Mouse (Mus musculus): Measurements from ENCODE around the gene Armc8. TPM values are rescaled to one million over a fixed set of nuclear protein-coding genes. Genes with fewer than 3 reads are reported as not detected.

Armc8 gene
- polyA plus RNA-seq, 1 experiment from 2014 or later: 61.8 TPM

DNA sequence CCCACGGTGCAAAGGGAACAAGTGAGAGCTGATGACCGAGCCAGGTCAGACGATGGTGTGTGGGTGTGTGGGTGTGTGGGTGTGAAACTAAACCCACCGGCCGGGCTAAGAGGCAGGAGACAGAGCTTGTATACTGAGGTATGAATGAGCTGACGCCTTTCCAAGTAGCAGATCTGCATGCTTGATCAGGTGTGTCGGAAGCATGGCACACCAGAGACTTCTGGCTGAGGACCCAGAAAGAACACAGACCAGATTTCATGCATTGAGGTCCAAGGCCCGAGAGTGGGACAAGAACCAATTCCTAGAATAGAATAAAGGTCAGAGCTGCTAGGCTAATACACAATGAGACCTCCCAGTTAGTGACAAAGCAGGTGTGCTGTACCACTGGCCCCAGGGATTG lies 129.6 kb downstream of the Armc8 start:
- H3K9ac ChIP-seq (replicated peaks): no peak overlapping the region
- no peak overlapping the region for H3K27ac ChIP-seq
- H3K4me2 ChIP-seq (replicated peaks): no peak overlapping the region
- ATAC-seq: no peak
- peaks cover 28% of the 10 kb centered on the region for H3K4me1 ChIP-seq (replicated peaks)
- WGBS: 76% methylated on average over 8 of the region's 8 CpGs
- no peaks in the 10 kb centered on the region for H3K36me3 ChIP-seq
- no peak overlapping the region for H3K4me3 ChIP-seq (replicated peaks)
- H3K27me3 ChIP-seq: peaks cover 17% of the 10 kb centered on the region
- H3K9me3 ChIP-seq: no peaks in the 10 kb centered on the region

GRCm38 (mm10) chr9:99437781-99438565 lies 130.7 kb downstream of the Armc8 start:
- Histone ChIP-seq H3K36me3 (no peaks in the 10 kb centered on the region), H3K27ac (no peak overlapping the region), H3K4me3 (replicated peaks) (no peak overlapping the region), H3K4me2 (replicated peaks) (no peak overlapping the region), H3K9ac (replicated peaks) (no peak overlapping the region), H3K4me1 (replicated peaks) (peaks cover 38% of the 10 kb centered on the region), H3K9me3 (no peaks in the 10 kb centered on the region), H3K27me3 (peaks cover 17% of the 10 kb centered on the region)
- no peak for ATAC-seq
- WGBS: 80% methylated on average over 12 of the region's 12 CpGs

DNA sequence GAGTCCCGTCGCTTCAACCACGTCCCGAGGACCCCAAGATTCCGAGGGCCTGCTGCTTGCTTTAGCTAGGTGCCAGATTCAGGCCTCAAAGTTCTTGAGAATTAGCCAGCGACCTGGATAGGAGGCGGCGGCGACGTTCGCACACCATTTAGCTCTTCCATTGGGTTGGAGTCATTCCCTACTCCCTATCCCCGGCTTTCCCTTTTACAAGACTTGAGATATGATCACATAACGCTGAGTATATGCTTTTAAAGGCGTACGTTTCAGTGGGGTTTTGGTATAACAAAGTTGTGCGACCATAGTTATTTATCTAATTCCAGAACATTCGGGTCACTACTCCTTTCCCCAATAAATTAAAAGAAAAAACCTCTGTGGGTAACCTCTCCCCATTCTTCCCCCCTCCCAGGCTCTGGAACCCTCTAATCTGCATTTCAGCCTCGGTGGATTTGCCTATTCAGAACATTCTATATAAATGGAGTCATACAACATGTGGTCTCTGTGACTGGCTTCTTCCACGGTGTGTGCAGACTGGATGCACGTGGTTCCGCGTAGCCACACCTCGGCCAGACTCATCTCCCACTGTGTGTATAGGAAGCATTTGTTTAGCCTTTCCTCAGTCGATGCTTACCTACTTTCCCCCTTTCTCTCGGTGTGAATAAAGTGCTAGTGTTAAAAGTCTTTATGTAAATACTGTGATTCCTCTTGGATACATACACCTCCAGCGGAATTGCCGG lies 131.5 kb downstream of the Armc8 start, which contains the start of gene Mras:
Gene Mras, minus strand, starts transcription at position 351 of the 734 bp plus-strand sequence.
- Histone ChIP-seq H3K27ac (peak within 1 kb of the TSS; percentile 90), H3K36me3 (no peaks in the 10 kb centered on the region), H3K4me2 (replicated peaks) (peak within 1 kb of the TSS; percentile 89), H3K4me3 (replicated peaks) (peak within 1 kb of the TSS; percentile 88), H3K9me3 (no peaks in the 10 kb centered on the region), H3K27me3 (peaks cover 17% of the 10 kb centered on the region), H3K9ac (replicated peaks) (peak within 1 kb of the TSS; percentile 94), H3K4me1 (replicated peaks) (peaks cover 45% of the 10 kb centered on the region)
- WGBS: 17% methylated on average over 27 of the region's 27 CpGs
- no peak; the same call in 1 of the 2 replicates for ATAC-seq

GRCm38 (mm10) chr9:99436182-99437030 lies 132.3 kb downstream of the Armc8 start:
- under 1% methylated on average over 73 of the region's 86 CpGs for WGBS
- Histone ChIP-seq H3K4me2 (replicated peaks) (peak overlapping the region; percentile 89), H3K9me3 (no peaks in the 10 kb centered on the region), H3K27ac (peak overlapping the region; percentile 90), H3K9ac (replicated peaks) (peak overlapping the region; percentile 94), H3K36me3 (no peaks in the 10 kb centered on the region), H3K27me3 (peaks cover 17% of the 10 kb centered on the region), H3K4me1 (replicated peaks) (peaks cover 45% of the 10 kb centered on the region), H3K4me3 (replicated peaks) (peak overlapping the region; percentile 88)
- peak; percentile 83 for ATAC-seq

DNA sequence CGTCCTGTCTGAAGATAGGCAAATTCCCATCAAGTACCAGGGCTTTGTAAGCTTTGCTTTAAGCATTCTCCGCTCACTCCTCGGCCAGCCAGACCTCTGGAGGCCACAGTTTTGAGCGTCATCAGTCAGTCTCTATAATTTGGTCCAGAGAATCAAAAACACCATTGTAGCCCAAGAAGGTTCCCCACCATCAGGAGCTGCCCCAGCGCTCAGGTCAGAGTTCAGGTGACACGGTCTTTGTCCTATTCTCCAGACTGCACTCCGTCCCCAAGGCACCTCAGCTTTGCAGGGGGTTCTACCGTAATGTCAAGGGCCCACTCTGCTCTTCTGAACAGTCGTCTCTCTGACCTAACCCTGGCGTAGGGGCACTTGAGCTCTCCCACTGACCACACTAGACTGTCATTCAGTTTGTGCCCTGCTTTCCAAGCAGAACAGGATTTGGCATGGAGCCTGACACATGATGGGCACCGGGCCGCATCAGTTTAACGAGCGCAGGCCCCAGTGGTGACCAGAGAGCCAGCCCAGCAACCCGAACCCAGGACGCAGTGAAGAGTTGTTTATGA lies 133.0 kb downstream of the Armc8 start:
- Histone ChIP-seq H3K9ac (replicated peaks) (peak overlapping the region; percentile 94), H3K27ac (peak overlapping the region; percentile 90), H3K4me2 (replicated peaks) (peak overlapping the region; percentile 89), H3K36me3 (no peaks in the 10 kb centered on the region), H3K4me1 (replicated peaks) (peaks cover 45% of the 10 kb centered on the region), H3K4me3 (replicated peaks) (peak overlapping the region; percentile 88), H3K27me3 (peaks cover 17% of the 10 kb centered on the region), H3K9me3 (no peaks in the 10 kb centered on the region)
- 12% methylated on average over 16 of the region's 16 CpGs for WGBS
- ATAC-seq: peak; percentile 55

DNA sequence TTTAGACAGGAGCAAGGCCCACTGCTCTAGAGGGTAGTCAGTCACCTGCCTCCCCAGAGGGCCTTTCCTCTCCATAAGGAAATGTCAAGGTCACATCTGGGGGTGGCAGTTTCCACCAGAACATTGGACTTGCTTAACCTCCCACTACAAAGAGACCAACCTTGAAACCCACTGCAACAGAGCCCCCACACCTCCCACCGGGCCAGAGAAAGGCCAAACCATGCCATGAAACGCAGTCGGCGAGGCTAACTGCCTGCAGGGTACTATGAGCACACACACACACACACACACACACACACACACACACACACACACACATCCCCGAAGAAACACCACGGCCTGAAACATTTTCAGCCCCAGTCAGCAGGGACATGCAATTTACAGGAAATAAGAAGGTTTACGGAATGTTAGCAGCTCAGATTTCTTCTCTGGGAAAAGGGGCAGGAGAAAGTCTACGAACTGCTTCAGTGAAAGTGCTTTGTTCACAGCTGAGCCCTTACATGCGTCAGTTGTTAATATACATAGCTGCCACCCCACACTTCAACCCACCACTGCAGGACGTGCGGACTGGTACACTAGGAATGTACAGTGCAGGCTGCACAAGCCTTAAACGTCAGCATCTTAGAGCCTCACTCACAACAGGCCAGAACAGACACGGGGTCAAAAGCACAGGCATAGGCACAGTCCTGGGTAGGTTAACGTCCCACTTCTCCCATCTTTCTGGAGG lies 133.6 kb downstream of the Armc8 start:
- Histone ChIP-seq H3K9me3 (no peaks in the 10 kb centered on the region), H3K4me2 (replicated peaks) (peak overlapping the region; percentile 89), H3K36me3 (no peaks in the 10 kb centered on the region), H3K9ac (replicated peaks) (peak overlapping the region; percentile 94), H3K27me3 (peaks cover 17% of the 10 kb centered on the region), H3K4me1 (replicated peaks) (peaks cover 45% of the 10 kb centered on the region), H3K27ac (peak overlapping the region; percentile 90), H3K4me3 (replicated peaks) (peak overlapping the region; percentile 88)
- WGBS: 26% methylated on average over 14 of the region's 14 CpGs
- peak; percentile 29 for ATAC-seq

- no peak for ATAC-seq
- 74% methylated on average over 4 of the region's 4 CpGs for WGBS
- Histone ChIP-seq H3K9ac (replicated peaks) (no peak overlapping the region), H3K4me2 (replicated peaks) (no peak overlapping the region), H3K27me3 (peaks cover 3% of the 10 kb centered on the region), H3K4me1 (replicated peaks) (peaks cover 42% of the 10 kb centered on the region), H3K9me3 (no peaks in the 10 kb centered on the region), H3K4me3 (replicated peaks) (no peak overlapping the region), H3K27ac (no peak overlapping the region), H3K36me3 (no peaks in the 10 kb centered on the region)
Observed at GRCm38 (mm10) chr9:99432478-99432877, 136.2 kb downstream of the Armc8 start.

DNA sequence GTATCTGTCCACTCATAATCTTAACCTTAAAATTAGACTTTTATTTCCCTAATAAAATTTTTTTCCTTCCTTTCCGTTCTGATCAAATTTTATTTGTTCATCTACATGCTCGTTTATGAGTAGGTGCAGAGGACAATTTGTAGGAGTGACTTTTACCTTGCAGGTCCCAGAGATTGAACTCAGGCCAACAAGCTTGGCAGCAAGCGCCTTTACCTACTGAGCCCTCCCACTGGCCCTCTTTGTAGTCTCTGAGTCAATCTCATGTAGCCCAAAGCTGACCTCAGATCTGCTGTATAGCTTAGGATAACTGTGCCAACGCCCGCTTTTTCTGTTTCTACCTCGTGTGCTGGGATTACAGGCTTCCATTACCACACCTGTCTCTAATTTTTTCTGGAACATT lies 136.7 kb downstream of the Armc8 start:
- H3K36me3 ChIP-seq: no peaks in the 10 kb centered on the region
- no peak overlapping the region for H3K27ac ChIP-seq
- no peaks in the 10 kb centered on the region for H3K27me3 ChIP-seq
- H3K4me3 ChIP-seq (replicated peaks): no peak overlapping the region
- peaks cover 37% of the 10 kb centered on the region for H3K4me1 ChIP-seq (replicated peaks)
- no peak overlapping the region for H3K9ac ChIP-seq (replicated peaks)
- no peaks in the 10 kb centered on the region for H3K9me3 ChIP-seq
- 89% methylated on average over 6 of the region's 6 CpGs for WGBS
- no peak for ATAC-seq
- H3K4me2 ChIP-seq (replicated peaks): no peak overlapping the region

GRCm38 (mm10) chr9:99431346-99431745 lies 137.4 kb downstream of the Armc8 start:
- H3K4me3 ChIP-seq (replicated peaks): no peak overlapping the region
- no peak overlapping the region for H3K9ac ChIP-seq (replicated peaks)
- H3K9me3 ChIP-seq: no peaks in the 10 kb centered on the region
- no peak for ATAC-seq
- peaks cover 34% of the 10 kb centered on the region for H3K4me1 ChIP-seq (replicated peaks)
- 92% methylated on average over 8 of the region's 8 CpGs for WGBS
- no peaks in the 10 kb centered on the region for H3K27me3 ChIP-seq
- no peak overlapping the region for H3K27ac ChIP-seq
- no peak overlapping the region for H3K4me2 ChIP-seq (replicated peaks)
- no peaks in the 10 kb centered on the region for H3K36me3 ChIP-seq

DNA sequence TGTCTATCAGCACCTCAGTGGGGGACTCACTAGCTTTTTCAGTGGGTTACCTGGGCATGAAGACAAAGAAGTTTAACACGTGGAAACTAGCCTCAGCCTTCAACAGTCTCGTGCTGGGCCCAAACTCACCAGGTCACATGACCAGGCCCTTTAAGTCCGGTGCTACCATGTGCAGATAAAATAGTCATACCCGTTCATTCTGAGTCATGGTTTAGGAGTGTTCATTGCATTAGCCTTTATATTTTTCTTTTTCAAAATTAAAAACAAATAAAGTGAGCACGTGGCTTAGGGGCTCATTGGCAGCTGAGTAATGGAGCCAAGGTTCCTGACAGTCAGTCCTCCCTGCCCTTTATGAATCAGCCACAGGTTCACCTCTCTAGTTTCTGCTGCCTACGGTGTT lies 137.9 kb downstream of the Armc8 start:
- H3K9ac ChIP-seq (replicated peaks): no peak overlapping the region
- H3K9me3 ChIP-seq: no peaks in the 10 kb centered on the region
- no peak overlapping the region for H3K4me3 ChIP-seq (replicated peaks)
- peaks cover 34% of the 10 kb centered on the region for H3K4me1 ChIP-seq (replicated peaks)
- no peak overlapping the region for H3K4me2 ChIP-seq (replicated peaks)
- no peak for ATAC-seq
- no peaks in the 10 kb centered on the region for H3K27me3 ChIP-seq
- no peaks in the 10 kb centered on the region for H3K36me3 ChIP-seq
- 80% methylated on average over 6 of the region's 6 CpGs for WGBS
- no peak overlapping the region for H3K27ac ChIP-seq

- Histone ChIP-seq H3K27ac (no peak overlapping the region), H3K4me2 (replicated peaks) (no peak overlapping the region), H3K36me3 (no peaks in the 10 kb centered on the region), H3K4me3 (replicated peaks) (no peak overlapping the region), H3K9me3 (no peaks in the 10 kb centered on the region), H3K9ac (replicated peaks) (no peak overlapping the region), H3K4me1 (replicated peaks) (peaks cover 34% of the 10 kb centered on the region), H3K27me3 (no peaks in the 10 kb centered on the region)
- 79% methylated on average over 3 of the region's 3 CpGs for WGBS
- no peak for ATAC-seq
Observed at GRCm38 (mm10) chr9:99429845-99430244, 138.9 kb downstream of the Armc8 start.
